Mouse (Mus musculus) cerebellum, postnatal 10 days (tissue): ENCODE measurements around the gene Tchp.

Experiments
- DNase-seq, 2 experiments: peaks; one replicate each; pipeline ENCODE4 v3.0.0; 2021; ENCODE audit warnings: mixed read lengths in 2 of 2

Gene Tchp

DNA sequence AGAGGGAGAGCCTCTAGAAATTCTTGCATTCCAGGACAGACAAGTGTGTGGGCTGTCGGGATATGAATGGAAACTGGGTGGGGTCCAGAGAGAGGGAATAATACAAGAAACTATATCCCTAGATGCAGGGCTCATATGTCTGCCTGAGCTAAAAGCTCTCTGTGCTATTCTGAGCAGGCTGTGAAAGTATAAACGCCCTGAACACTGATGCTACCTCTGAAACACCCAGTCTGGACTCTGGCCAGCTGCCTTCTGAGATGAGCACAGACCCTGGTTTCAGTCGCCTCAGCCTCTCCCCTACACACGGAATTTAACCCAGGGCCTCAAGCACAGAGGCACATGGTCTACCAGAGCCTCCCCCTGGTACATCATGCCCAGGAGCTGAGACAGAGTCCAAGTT, 33.0 kb downstream of the Tchp start:
- peak; percentile 70 to 72 for DNase-seq

DNA sequence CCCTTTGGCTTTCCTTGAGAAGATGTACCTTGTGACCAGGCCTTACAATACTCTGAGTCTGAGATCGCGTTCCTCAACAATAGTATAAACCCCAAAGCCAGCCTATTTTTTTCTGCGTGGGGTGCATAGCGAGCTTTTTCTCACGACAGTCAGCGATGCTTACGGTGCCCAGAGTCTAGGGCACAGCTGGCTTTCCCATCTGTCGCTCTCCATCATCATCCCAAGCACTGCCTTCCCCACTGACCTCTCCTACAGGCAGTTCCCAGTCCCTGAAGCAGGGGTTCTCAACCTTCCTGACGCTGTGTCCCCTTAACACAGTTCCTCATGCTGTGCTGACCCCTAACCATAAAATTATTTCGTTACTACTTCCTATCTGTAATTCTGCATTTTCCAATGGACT, 35.0 kb downstream of the Tchp start:
- no peak for DNase-seq

DNA sequence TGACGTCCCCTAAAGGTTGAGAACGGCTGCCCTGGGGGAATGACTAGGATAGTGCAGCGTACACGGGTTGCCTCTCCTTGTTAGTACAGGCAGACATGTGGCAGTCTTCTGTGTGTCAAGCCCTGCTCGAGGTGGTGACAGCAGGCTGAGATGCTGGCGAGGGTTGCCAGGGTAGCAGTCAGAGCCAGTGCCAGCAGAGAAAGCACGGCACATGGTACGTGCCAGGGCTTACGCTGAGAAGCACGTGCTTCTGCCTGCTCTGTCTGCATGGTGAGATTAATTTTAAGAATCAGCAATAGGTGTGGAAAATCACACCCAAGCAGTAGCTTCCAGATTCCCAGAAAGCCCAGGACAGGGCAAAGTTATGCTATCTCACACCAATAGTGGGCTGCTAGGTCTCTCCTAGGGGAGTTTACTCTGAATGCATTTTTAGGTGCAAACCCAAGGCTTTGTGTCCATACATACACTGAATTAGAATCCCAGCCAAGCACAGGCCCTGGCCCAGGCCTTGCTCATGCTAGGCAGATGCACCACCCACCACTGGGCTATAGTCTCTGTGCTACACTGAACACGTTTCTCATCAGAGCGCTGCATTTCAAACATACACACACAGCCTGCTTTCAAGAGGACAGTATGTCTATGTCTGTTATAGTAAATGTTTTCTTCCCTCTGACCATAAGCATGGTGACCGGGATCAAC, 35.6 kb downstream of the Tchp start:
- peak; percentile 90 to 93 for DNase-seq

DNA sequence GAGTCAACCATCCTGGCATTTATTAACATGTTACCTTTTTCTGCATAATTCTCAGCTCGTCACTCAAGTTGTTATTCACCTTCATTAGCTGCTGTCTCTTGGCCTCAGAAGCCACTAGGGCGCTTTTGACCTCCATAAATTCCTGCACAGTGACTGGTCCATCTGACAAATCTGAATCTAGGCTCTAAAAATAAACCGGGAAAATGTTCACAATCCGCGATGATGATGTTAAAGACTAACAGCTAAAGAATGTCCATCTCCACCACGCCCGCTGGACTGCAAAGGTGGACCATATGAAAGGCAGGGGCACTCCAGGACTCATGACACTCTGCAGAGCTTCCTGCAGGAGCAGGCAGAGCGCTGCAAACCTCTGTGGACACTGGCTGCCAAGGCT, 36.1 kb downstream of the Tchp start:
- DNase-seq = no peak

DNA sequence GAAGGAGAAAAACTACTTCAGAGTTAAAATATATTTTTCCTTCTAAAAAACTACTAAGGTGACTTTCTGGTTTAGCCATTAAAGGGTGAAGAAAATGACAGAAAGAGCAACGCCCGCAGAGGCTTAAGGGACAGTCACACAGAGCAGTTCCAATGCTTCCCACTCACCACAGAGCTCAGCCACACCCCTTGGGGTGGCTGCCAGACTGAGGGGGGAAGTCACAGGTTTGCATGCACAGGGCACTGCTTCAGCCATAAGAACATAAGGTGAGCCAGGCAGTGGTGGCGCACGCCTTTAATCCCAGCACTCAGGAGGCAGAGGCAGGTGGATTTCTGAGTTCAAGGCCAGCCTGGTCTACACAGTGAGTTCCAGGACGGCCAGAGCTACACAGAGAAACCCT, 38.0 kb downstream of the Tchp start:
- peak; percentile 72 to 79 for DNase-seq

DNA sequence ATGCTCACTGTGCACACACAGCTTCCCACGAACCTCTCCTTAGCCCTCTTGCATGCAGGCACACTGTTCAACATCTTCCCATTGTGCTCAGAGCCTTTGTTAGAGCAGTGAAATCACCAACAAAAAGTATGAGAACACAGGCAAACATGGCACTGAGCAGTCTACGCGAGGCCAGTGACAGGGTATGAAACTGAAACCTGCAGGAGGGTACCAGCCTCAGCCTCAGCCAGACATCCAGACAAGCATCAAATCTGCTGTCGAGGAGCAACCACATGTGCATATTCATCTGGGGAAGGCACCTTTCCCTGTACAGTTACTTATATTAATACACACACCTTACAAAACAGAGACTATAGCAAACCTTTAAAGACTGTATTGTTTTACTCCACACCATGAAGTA, 39.3 kb downstream of the Tchp start:
- DNase-seq = no peak

DNA sequence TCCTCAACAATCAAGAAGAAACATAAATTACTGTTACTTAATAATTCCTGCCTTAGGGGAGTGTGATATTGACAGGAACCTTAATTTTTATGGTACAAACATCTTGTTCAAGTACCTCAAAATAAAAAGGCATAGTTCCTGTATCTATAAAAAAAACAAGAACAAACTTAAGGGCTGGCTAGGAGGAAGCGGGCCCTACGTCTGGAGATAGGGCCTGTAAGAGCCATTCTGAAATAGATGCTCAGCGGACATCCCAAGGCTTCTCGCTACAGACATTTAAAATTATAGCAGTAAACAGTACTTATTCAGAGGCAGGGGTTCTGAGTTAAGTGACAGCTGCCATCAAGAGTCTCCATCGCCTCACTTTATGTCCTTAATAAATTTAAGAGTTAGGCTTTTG, 40.0 kb downstream of the Tchp start:
- no peak for DNase-seq

DNA sequence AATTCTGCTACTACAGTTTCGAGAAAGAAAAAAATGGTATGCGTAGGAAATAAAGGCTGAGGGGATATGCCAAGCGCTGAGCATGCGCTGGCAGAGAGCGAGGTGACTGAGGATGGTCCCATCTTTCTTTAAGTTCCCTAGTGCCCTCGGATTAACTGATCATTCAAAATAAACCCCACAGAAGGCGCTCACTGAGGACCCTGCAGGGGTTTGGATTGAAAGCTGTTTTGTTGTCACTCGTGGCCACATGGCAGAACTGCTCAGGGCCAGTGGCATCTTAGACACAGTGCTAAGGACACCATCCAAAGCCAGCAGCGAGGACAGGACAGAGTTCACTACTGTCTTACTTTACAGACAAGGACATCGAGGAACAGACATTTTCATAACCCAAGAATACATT, 42.8 kb downstream of the Tchp start:
- DNase-seq = peak; percentile 65 to 70

DNA sequence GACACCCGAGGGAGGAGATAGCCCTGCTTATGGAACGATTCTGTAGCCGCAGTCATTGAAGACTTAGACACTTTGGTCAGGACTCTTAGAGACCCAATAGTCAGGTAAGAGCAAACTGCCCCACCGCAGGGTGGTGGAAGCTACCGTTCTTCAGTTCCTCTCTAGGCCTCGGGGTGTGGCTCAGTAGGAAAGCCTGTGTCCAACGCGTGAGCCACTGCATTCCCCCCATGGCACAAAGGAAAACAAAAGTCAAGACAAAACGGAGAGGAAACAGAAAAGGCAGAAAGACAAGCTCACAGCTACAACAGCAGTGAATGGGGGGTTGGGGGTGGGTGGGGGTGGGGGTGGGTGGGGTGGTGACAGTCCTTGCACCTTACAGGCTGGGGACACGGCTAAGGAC, 44.8 kb downstream of the Tchp start:
- no peak for DNase-seq

DNA sequence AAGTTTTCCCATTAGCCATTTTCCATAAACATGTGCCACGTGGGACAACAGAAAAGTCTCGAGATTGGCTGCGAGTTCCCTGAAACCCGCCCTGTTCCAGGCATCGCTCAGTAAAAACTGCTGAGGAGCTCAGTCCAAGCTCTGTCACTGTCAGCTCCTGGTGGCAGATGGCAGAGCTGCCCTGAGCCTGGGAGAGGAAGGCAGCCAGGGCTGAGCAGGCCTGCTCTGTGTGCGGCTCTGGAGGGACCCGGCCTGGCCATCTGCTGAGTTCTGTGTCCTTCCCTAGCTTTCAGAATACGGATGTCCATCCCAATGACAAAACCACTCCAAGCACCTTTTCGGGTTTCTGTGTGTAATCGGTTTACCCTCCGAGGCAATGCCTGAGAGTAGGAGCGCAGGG, 45.8 kb downstream of the Tchp start:
- DNase-seq = peak; percentile 91 to 96

DNA sequence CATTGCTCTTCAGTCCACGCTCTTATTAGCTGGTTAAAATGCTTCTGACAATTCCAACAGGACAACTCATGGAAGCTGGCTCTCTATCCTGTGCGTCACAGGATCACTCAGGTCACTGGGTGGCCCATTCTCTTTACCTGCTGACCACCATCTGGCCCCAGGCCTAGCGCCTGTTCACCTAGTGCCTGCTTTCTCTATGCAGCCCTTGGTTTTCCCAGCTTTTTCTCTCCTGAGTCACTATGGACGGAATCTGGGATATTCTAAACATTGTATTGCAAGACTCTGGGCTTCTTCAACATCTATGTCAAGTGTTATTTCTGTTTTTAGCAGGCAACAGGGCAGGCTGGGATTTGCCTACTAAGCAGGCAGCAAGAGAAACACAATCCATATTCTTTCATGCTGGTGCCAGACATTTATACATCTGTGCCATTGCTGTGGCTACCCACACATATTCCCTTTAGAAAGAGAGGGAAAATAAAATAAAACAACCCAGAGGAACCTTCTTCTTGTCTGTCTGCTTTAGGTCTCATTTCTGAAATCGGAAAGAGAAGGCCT, 52.1 kb downstream of the Tchp start:
- peak in 1 of 2 experiments; percentile 65 for DNase-seq

DNA sequence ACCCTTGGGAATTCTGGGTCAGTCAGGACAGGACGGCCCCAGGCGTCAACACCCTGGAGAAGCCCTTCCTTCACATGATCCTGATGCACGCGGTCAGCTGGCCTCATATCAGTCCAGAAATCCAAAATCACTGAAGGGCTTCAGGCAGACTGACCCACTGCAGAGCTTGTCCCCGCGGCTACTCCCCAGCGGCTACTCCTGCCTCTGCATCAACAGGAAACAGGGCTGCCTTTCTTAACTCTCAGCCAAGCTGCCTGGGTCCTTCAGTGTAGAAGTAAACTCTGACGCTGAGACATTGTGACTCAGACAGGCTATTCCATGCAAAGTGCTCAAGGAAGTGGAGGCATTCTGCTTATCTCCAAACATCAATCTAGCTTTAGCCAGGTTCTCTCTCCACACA, 54.4 kb downstream of the Tchp start:
- no peak for DNase-seq

DNA sequence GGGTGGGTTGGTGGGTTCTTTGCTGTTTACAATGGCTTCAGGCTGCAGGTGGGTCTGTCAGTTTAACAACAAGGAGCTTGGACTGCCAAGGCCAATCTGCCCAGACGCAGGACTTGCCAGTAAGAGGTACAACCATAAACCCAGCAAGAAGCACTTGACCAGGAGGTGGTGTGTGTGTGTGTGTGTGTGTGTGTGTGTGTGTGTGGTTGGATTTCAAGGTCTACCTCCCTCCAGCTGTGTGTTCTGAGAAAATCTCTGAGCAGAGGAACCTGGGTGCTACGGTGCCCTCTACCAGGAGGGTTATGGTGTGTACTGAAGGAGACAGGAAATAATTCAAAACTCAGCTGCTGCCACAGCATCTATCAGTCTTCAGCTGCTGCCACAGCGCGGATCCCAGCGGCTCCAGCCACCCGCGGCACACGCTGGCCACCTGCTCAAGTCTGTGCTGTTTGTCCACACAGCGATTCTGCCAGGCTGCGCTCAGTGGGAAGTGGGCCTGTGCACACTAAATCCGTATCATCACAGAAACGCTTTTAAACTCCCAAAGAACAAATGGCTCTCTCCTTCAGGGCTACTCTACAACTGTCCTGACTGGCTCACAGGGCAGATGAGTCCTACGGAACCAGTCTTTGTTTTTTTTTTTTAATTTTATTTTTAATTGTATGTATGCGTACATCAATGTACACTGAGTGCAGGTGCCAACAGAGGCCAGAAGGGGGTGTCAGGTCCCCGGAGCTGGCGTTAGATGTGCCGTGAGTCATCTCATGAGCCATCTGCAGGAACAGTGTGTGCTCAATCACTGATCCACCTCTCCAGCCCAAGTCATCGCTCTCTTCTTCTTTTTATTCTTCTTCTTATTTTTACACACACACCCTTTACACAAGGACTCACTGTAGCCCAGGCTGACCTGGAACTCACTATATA, 57.5 kb downstream of the Tchp start:
- peak; percentile 89 to 90 for DNase-seq

DNA sequence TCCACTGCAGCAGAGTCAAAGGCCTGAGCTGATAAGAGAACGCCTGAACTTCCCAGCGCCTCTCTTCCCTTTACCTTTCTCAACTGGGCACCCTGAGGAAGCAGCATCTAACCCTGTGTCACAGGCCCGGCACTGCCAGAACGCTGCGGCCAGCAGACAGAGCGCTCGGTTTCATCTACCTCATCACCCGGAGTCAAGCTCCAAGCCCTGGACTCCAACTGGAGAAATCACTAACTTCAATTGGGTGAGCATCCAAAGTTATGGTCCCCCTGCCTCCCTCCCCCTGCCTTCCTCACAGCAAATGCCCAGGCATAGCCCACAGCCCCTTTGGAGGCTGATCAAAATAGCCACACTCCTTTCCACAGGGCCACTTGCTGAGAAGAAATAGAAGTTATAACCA, 59.1 kb downstream of the Tchp start:
- DNase-seq = peak; percentile 36 to 39

DNA sequence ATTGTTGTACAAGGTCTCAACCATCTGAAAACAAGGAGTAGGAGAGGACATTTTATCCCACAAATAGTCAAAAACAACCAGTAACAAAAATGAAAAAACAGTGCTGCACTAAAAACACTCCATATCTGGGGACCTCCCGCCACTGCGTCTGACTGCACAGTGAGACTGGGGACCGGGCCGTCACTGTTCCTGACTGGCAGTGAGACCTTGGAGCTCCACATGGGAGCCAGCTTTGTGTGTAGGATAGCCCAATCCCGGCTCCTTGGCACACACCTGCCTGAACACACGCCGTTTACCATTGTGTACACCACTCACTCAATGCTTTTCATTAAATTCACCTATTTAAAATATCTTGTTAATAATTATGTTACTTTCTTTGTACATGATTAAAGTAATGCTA, 59.6 kb downstream of the Tchp start:
- peak; percentile 36 to 45 for DNase-seq

DNA sequence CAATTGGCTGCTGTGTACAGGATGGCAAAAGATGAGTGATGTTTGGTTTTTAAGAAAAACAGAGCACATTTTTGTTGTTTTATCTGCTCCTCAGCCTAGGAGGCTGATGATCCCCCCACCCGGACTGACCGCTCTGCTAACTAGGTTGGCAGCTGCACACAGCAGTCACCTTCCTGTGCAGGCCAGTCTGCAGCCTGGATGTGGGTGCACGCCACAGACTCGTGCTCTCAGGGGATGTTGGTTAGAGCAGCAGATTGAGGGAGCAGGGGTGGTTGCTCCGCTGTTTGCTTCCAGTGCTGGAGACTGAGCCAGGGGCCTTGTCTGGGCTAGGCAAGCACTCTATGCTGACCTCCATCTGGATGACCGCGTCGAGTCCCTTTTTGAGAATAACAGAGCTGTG, 62.2 kb downstream of the Tchp start:
- peak in 1 of 2 experiments; percentile 29 for DNase-seq

DNA sequence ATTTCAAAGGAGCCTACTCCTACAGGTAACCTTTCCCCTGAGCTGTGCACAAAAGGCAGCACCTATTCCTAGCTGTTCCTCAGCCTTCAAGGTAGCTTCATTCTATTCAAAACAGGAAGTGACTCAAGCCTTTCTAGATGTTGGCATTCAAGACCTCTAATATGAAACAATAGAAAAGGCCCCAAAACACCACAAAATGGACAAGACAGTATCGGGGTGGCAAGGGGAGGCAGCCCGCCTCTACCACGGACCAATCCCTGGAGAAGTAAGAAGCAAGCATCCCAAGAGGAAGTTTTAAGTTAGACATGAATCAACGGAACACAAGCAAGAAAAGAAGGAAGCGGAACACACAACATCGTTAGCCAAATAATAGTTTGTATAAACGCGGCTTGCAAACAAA, 64.2 kb downstream of the Tchp start:
- DNase-seq = no peak
